Mouse (Mus musculus) ES-Bruce4 (cell line): ENCODE data around the gene Irf8.

Experiments
- CTCF ChIP-seq: IDR thresholded peaks from one replicate; pipeline ENCODE4 v1.8.1; 2011; ENCODE audit warnings: low read depth, low read length
- POLR2A ChIP-seq: IDR thresholded peaks from one replicate; pipeline ENCODE4 v1.8.1; 2011; ENCODE audit warnings: low read length; ENCODE audit not compliant: insufficient read depth

DNA sequence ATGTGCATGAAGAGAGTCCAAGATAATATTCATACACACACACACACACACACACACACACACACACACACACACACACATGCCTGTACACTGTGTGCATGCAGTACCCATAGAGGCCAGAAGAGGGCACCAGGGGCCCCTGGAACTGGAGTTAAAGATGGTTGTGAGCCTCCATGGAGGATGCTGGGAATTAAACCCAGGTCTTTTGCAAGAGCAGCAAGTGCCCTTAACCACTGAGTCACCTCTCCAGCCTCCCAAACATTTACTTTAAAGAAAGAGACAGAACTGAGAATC is 38.2 kb upstream of the Irf8 start:
- TF ChIP-seq CTCF (peak; percentile 55), POLR2A (no peak)
